Mouse (Mus musculus): ENCODE measurements around the gene Vamp5.

DNA sequence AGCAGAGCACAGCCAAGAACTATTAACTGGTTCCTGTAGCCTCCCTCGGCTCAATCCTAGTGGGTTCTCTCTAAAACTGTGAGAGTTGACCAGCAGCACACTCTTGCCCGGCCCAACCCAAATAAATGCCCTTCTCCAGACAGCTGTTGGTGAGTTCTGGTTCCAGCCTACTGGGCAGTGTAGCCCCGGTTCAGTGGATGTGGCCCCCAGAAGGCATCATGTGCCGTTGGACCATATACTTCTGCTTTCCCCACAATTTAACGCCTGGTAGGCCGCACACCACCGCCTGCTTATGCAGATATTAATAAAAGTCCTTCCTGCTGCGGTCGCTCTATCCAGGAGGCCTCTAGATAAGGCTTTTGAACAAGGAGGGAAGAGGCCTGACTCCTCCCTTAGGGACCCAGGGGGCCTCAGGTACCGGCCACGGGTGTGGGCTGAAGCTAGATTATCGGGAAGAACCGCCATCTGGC is 9.2 kb upstream of the Vamp5 start:
- no peak for TF ChIP-seq EP300 (IDR thresholded peaks at IDR 0.05; ENCODE audit: insufficient read depth, low read depth, low read length)
- no peak for TF ChIP-seq CTCF (IDR thresholded peaks at IDR 0.05)
- no peak for TF ChIP-seq POLR2A (IDR thresholded peaks at IDR 0.05; ENCODE audit: insufficient read depth, low read depth, low read length)

Measured in heart, adult 2 months (tissue).